ENCODE assay signal across 8 mouse cellular contexts in genomic region chr4:41714276-41714675, GRCm38 (mm10). TPM values are rescaled to one million over a fixed set of nuclear protein-coding genes. Genes with fewer than 3 reads are reported as not detected.
DNase-seq lines count a peak whose midpoint lies in the region; ATAC-seq lines count a peak whose summit lies in the region.

No protein-coding gene starts in this region.

- H3K27me3 ChIP-seq in forebrain, embryonic 15.5 days, result no peaks in the 10 kb centered on the region
- no peaks in the 10 kb centered on the region for H3K27me3 ChIP-seq in hindbrain, embryonic 14.5 days (ENCODE audit: control insufficient read depth, insufficient read depth, low read length)

- intact Hi-C loops in heart, postnatal 25 days (cut with DNase I), result no loop called here

- peak; percentile 36; the same call in 1 of the 2 replicates for ATAC-seq in forebrain, embryonic 15.5 days (replicated peaks)
- ATAC-seq in hindbrain, embryonic 14.5 days (ENCODE audit: low FRiP score), result no peak; the same call in 1 of the 2 replicates

- H3K4me2 ChIP-seq in forebrain, embryonic 15.5 days (replicated peaks), result peak overlapping the region; percentile 71
- peak overlapping the region; percentile 81 for H3K4me2 ChIP-seq in hindbrain, embryonic 14.5 days (replicated peaks)

- DNase-seq in heart, adult 11 months, result peak; percentile 95
- DNase-seq in heart, postnatal 25 days (ENCODE audit: low spot score), result no peak
- DNase-seq in cerebellum, adult 11-12 months, result peak; percentile 74
- DNase-seq in hindbrain, embryonic 14.5 days (ENCODE audit: low spot score), result peak; percentile 85
- DNase-seq in layer of hippocampus, postnatal 10 days (ENCODE audit: low spot score in 2 of 2), result peak; percentile 72 to 75
- peak; percentile 73 for DNase-seq in lung, postnatal 25 days (ENCODE audit: low spot score)
- peak; percentile 71 for DNase-seq in right cerebral cortex, postnatal 14 days

- peaks cover 32% of the 10 kb centered on the region for H3K36me3 ChIP-seq in forebrain, embryonic 15.5 days
- peaks cover 39% of the 10 kb centered on the region for H3K36me3 ChIP-seq in hindbrain, embryonic 14.5 days (replicated peaks; ENCODE audit: control insufficient read depth, insufficient read depth)

- H3K9ac ChIP-seq in forebrain, embryonic 15.5 days (replicated peaks), result no peak overlapping the region
- H3K9ac ChIP-seq in hindbrain, embryonic 14.5 days, result no peak overlapping the region

- no peaks in the 10 kb centered on the region for H3K9me3 ChIP-seq in forebrain, embryonic 15.5 days
- H3K9me3 ChIP-seq in hindbrain, embryonic 14.5 days (ENCODE audit: control insufficient read depth, low read length), result no peaks in the 10 kb centered on the region

- WGBS in forebrain, embryonic 15.5 days, result 10% methylated on average over 8 of the region's 8 CpGs
- WGBS in hindbrain, embryonic 14.5 days, result 15% methylated on average over 8 of the region's 8 CpGs

- H3K4me1 ChIP-seq in forebrain, embryonic 15.5 days, result peaks cover 38% of the 10 kb centered on the region
- H3K4me1 ChIP-seq in hindbrain, embryonic 14.5 days (replicated peaks; ENCODE audit: control insufficient read depth, insufficient read depth, low read length), result peaks cover 26% of the 10 kb centered on the region

- peak overlapping the region; percentile 88; the same call in 1 of the 2 replicates for H3K4me3 ChIP-seq in forebrain, embryonic 15.5 days
- H3K4me3 ChIP-seq in hindbrain, embryonic 14.5 days (replicated peaks; ENCODE audit: low read length), result peak overlapping the region; percentile 79

- no peak overlapping the region for H3K27ac ChIP-seq in forebrain, embryonic 15.5 days (replicated peaks)
- no peak overlapping the region for H3K27ac ChIP-seq in hindbrain, embryonic 14.5 days

RNA-seq across cellular contexts. Expression of gene Rpp25l, which starts 0.9 kb away (rescaled TPM):
- total RNA-seq in heart, postnatal 25 days (2021), result 10 to 100 TPM; 30.5 to 32.0 TPM
- polyA plus RNA-seq in forebrain, embryonic 15.5 days (2015; fragmentation: Nextera tagmentation; extraction: Ambion mirVana), result 58.0 and 70.0 TPM in 2 replicates
- 57.5 and 60.5 TPM in 2 replicates for polyA plus RNA-seq in hindbrain, embryonic 14.5 days (2014; fragmentation: Nextera tagmentation; extraction: Ambion mirVana)
- total RNA-seq in layer of hippocampus, postnatal 10 days (2021), result 10 to 100 TPM; 27.7 to 34.4 TPM

RNA-seq across cellular contexts. Expression of gene Dctn3, which starts 8.7 kb away (rescaled TPM):
- 10 to 100 TPM; 74.8 to 79.9 TPM for total RNA-seq in heart, postnatal 25 days (2021)
- polyA plus RNA-seq in forebrain, embryonic 15.5 days (2015; fragmentation: Nextera tagmentation; extraction: Ambion mirVana), result 304 and 307 TPM in 2 replicates
- polyA plus RNA-seq in hindbrain, embryonic 14.5 days (2014; fragmentation: Nextera tagmentation; extraction: Ambion mirVana), result 271 and 274 TPM in 2 replicates
- total RNA-seq in layer of hippocampus, postnatal 10 days (2021), result 100 to 1,000 TPM; 142 to 158 TPM

RNA-seq across cellular contexts. Expression of gene Il11ra1, which starts 14.5 kb away (rescaled TPM):
- total RNA-seq in heart, postnatal 25 days (2021), result 10 to 100 TPM; 74.2 to 87.4 TPM
- polyA plus RNA-seq in forebrain, embryonic 15.5 days (2015; fragmentation: Nextera tagmentation; extraction: Ambion mirVana), result 23.8 and 26.4 TPM in 2 replicates
- 39.9 and 40.6 TPM in 2 replicates for polyA plus RNA-seq in hindbrain, embryonic 14.5 days (2014; fragmentation: Nextera tagmentation; extraction: Ambion mirVana)
- total RNA-seq in layer of hippocampus, postnatal 10 days (2021), result 10 to 100 TPM; 23.2 to 24.5 TPM

RNA-seq across cellular contexts. Expression of gene Arid3c, which starts 16.7 kb away (rescaled TPM):
- not detected for total RNA-seq in heart, postnatal 25 days (2021)
- polyA plus RNA-seq in forebrain, embryonic 15.5 days (2015; fragmentation: Nextera tagmentation; extraction: Ambion mirVana), result 0.13 and 0.18 TPM in 2 replicates
- 1.0 and 1.5 TPM in 2 replicates for polyA plus RNA-seq in hindbrain, embryonic 14.5 days (2014; fragmentation: Nextera tagmentation; extraction: Ambion mirVana)
- total RNA-seq in layer of hippocampus, postnatal 10 days (2021), result not detected

RNA-seq across cellular contexts. Expression of gene Cntfr, which starts 17.4 kb away (rescaled TPM):
- total RNA-seq in heart, postnatal 25 days (2021), result 1 to 10 TPM; 4.2 to 5.1 TPM
- 15.8 and 16.6 TPM in 2 replicates for polyA plus RNA-seq in forebrain, embryonic 15.5 days (2015; fragmentation: Nextera tagmentation; extraction: Ambion mirVana)
- 19.2 and 21.8 TPM in 2 replicates for polyA plus RNA-seq in hindbrain, embryonic 14.5 days (2014; fragmentation: Nextera tagmentation; extraction: Ambion mirVana)
- total RNA-seq in layer of hippocampus, postnatal 10 days (2021), result 10 to 100 TPM; 64.7 to 65.0 TPM
